In genomic region chr15:6989094-6989493, GRCm38 (mm10) we compare ENCODE assay signal across 24 mouse cellular contexts.
DNase-seq lines count a peak whose midpoint lies in the region; ATAC-seq and TF ChIP-seq lines count a peak whose summit lies in the region.
"Had no signal": no experiment of that assay in that cellular context is flagged by ENCODE, and none has a peak within 500 bp of the region (broad histone marks: within the 10 kb centered on the region; RNA-seq: fewer than 3 reads in every experiment).

No protein-coding gene starts in this region.

- H3K27me3 ChIP-seq in heart, embryonic 12.5 days (replicated peaks) = no peaks in the 10 kb centered on the region
- no peaks in the 10 kb centered on the region for H3K27me3 ChIP-seq in embryonic facial prominence, embryonic 10.5 days (replicated peaks; ENCODE audit: low read depth, poor library complexity, severe bottlenecking)
- H3K27me3 ChIP-seq: embryonic facial prominence, embryonic 13.5 days; liver, embryonic 15.5 days; midbrain, embryonic 15.5 days; Patski had no signal

- peaks cover 9% of the 10 kb centered on the region; the same call in 1 of the 2 replicates for H3K4me1 ChIP-seq in heart, embryonic 12.5 days (replicated peaks)
- H3K4me1 ChIP-seq in embryonic facial prominence, embryonic 10.5 days = 0 out of 2 replicates have a peak, but pooled peaks cover 3% of the 10 kb centered on the region
- H3K4me1 ChIP-seq: embryonic facial prominence, embryonic 13.5 days; limb, embryonic 10.5 days; liver, embryonic 15.5 days; midbrain, embryonic 15.5 days had no signal

- H3K9ac ChIP-seq in heart, embryonic 12.5 days = no peak overlapping the region
- H3K9ac ChIP-seq: embryonic facial prominence, embryonic 13.5 days; liver, embryonic 15.5 days; midbrain, embryonic 15.5 days had no signal

- no peaks in the 10 kb centered on the region for H3K36me3 ChIP-seq in heart, embryonic 12.5 days
- H3K36me3 ChIP-seq in embryonic facial prominence, embryonic 10.5 days (replicated peaks) = no peaks in the 10 kb centered on the region
- H3K36me3 ChIP-seq: embryonic facial prominence, embryonic 13.5 days; G1E; limb, embryonic 10.5 days; liver, embryonic 15.5 days; midbrain, embryonic 15.5 days had no signal

- TF ChIP-seq CTCF in left cerebral cortex, adult 2 months (IDR thresholded peaks at IDR 0.05) = no peak

- no peak overlapping the region for H3K27ac ChIP-seq in heart, embryonic 12.5 days (ENCODE audit: poor library complexity, severe bottlenecking)
- peak overlapping the region; percentile 50; the same call in 1 of the 2 replicates for H3K27ac ChIP-seq in left cerebral cortex, adult 2 months
- no peak overlapping the region for H3K27ac ChIP-seq in embryonic facial prominence, embryonic 10.5 days (replicated peaks)
- H3K27ac ChIP-seq: embryonic facial prominence, embryonic 13.5 days; heart, adult 2 months; limb, embryonic 10.5 days; liver, embryonic 15.5 days; macrophage had no signal

- 72% methylated on average over 6 of the region's 6 CpGs for WGBS in heart, embryonic 12.5 days
- 82% methylated on average over 6 of the region's 6 CpGs for WGBS in embryonic facial prominence, embryonic 10.5 days

- intact Hi-C loops in left cerebral cortex, adult 2 months (cut with DNase I) = loop anchor here (2.0 kb wide), 1 partner anchor 140 kb away; no protein-coding TSS in a partner anchor
- intact Hi-C loops in left cerebral cortex, postnatal 4 days (cut with DNase I) = no loop called here

- no peak for ATAC-seq in heart, embryonic 12.5 days (ENCODE audit: insufficient number of reproducible peaks, low FRiP score)
- ATAC-seq: forebrain, embryonic 14.5 days; intestine, postnatal 0 days; Patski had no signal

- no peaks in the 10 kb centered on the region; the same call in 1 of the 2 replicates for H3K9me3 ChIP-seq in heart, embryonic 12.5 days (replicated peaks)
- H3K9me3 ChIP-seq in embryonic facial prominence, embryonic 10.5 days = no peaks in the 10 kb centered on the region
- H3K9me3 ChIP-seq: embryonic facial prominence, embryonic 13.5 days; G1E; limb, embryonic 10.5 days; liver, embryonic 15.5 days; midbrain, embryonic 15.5 days had no signal

- H3K4me2 ChIP-seq in heart, embryonic 12.5 days = no peak overlapping the region
- H3K4me2 ChIP-seq: embryonic facial prominence, embryonic 13.5 days; liver, embryonic 15.5 days; midbrain, embryonic 15.5 days had no signal

- H3K4me3 ChIP-seq in heart, embryonic 12.5 days = no peak overlapping the region
- H3K4me3 ChIP-seq in left cerebral cortex, adult 2 months = no peak overlapping the region
- no peak overlapping the region for H3K4me3 ChIP-seq in embryonic facial prominence, embryonic 10.5 days
- H3K4me3 ChIP-seq: embryonic facial prominence, embryonic 13.5 days; erythroblast, embryonic 14.5 days; heart, adult 2 months; limb, embryonic 10.5 days; liver, embryonic 15.5 days; midbrain, embryonic 15.5 days had no signal

- DNase-seq in heart, adult 11 months = peak; percentile 91
- no peak for DNase-seq in left cerebral cortex, adult 2 months (ENCODE audit: extremely low spot score in 1 of 2, low spot score in 2 of 2)
- no peak for DNase-seq in left cerebral cortex, postnatal 4 days
- peak; percentile 60 for DNase-seq in adipocyte (ENCODE audit: low spot score)
- peak; percentile 90 for DNase-seq in fat pad, adult 2 months (ENCODE audit: extremely low read depth, low read depth, low spot score)
- no peak for DNase-seq in embryonic facial prominence, embryonic 10.5 days (ENCODE audit: low spot score)
- DNase-seq: adrenal gland, adult 2 months; B cell, adult 2 months; cerebellum, adult 18-20 months; cerebellum, postnatal 25 days; heart, adult 2 months; kidney, postnatal 25 days; liver had no signal

Comparison
In these comparisons a context has a peak if more than half of its experiments do, and no peak if none do; other contexts are left out.
1. DNase-seq: peak in heart, adult 11 months (single experiment), adipocyte (single experiment) and fat pad, adult 2 months (single experiment); none in left cerebral cortex, adult 2 months (0 of 2), left cerebral cortex, postnatal 4 days (single experiment) and embryonic facial prominence, embryonic 10.5 days (single experiment).